Mouse (Mus musculus) skeletal muscle tissue, adult 2 months (tissue): ENCODE results near the gene Slc35c2.

Experiments used
- DNase-seq: peaks from one replicate; pipeline ENCODE4 v3.0.0-alpha.2; 2012; ENCODE audit warnings: low read depth, low spot score

The Slc35c2 gene

DNA sequence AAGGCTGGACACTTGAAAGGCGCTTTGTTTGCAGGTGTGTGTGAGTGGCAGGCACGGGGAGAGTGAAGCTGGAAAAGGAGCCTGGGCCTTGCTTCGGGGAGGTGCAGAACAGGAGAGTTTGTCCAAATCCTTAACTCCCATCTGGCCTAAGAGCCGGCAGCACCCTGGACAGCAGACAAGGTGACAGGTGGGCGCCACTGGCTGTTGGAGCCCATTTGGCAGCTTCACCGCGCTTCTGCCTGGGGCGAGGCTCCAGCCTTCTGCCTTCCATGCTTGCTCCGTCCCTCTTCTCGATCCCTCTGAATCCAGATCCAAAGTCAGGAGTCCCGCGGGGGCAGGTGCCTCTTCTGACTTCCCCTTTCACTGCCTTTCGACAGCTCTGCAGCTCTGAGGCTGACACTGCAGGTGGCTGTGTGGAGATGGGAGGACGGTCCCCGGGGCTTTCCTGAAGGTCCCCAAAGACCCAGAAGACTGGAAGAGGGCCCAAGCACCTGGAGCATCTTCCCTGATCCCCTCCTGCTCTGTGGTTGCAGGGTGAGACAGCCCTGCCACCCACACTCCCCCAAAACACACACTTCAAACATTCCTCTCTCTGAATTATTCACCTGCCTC lies 48.0 kb downstream of the Slc35c2 start:
- DNase-seq = no peak

- no peak for DNase-seq
These were observed 49.1 kb downstream of the Slc35c2 start for GRCm38 (mm10) chr2:165238416-165239145.

- DNase-seq = no peak
These were observed 52.9 kb downstream of the Slc35c2 start, which contains the start of gene Cdh22 for GRCm38 (mm10) chr2:165234613-165235291. Gene Cdh22 (minus strand): TSS chr2:165234853.

DNA sequence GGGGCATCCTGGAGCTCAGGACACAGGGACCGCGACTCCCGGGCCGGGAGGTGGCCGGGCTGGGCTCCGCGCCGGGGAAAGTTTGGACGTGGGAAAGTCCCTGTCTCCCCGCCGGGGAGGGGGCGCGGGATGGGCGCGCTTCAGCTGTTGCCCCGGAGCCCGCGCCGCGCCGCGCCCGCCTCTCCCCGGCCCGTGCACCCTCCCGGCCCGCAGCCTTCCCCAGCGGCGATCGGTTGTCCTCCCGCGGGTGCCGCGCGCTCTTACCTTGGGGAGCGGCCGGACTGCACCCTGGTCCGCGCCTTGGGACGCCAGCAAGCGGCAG lies 53.4 kb downstream of the Slc35c2 start:
- DNase-seq = no peak

DNA sequence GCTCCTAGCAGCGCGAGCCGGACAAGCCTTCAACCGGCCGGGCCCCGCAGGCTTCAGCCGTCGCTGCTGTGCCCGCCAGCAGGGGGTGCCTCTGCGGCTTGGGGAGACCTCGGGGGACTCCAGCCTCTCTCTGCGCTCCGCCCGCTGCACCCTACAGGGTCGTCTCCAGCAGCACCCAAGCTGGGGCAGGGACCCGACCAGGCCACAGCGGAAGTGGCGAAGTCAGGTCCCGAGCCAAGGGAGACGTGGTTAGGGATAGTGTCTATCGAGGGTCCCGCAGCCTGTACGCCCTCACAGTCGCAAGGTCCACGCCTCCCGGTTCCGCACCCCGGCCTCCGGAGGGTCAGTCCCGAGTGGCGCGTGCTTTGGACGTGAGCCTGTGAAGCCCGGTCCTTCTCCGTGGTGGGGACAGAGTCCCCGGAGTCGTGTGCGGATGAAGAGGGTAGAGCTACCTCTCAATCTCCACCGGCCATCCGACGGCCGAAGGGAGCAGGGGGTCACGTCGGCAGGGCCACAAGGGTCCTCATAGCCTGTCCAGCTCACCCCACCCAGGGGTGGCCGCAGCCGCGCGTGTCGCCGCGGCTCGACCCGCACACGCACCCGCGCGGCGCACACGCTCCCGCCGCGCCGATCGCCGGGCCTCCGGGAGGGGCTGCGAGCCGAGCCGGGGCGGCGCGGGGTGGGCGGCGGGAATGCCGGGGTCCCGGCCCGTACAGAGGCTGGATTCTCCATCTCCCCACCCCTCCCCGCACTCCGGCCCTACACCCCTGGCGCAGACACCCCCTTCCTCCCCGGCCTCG lies 54.0 kb downstream of the Slc35c2 start:
- no peak for DNase-seq

GRCm38 (mm10) chr2:165229050-165229449 lies 58.6 kb downstream of the Slc35c2 start:
- no peak for DNase-seq
